Mouse (Mus musculus) olfactory bulb, adult 2 months (tissue): Measurements from ENCODE around the gene Trpc7.

Experiments used
- CTCF ChIP-seq: fragments of 200-500 bp; IDR thresholded peaks from 2 replicates; pipeline ENCODE4 v1.5.1; 2012; ENCODE audit warnings: low read depth, mild to moderate bottlenecking, low read length, moderate library complexity; ENCODE audit not compliant: insufficient read depth
- POLR2A ChIP-seq: fragments of 200-500 bp; IDR thresholded peaks from 2 replicates; pipeline ENCODE4 v1.6.1; 2012; ENCODE audit warnings: mild to moderate bottlenecking, low read depth, low read length, moderate library complexity; ENCODE audit not compliant: insufficient read depth

- TF ChIP-seq POLR2A: no peak
- TF ChIP-seq CTCF: no peak
These were observed 27.2 kb upstream of the Trpc7 start for GRCm38 (mm10) chr13:56922976-56923375.
